Mouse (Mus musculus): Measurements from ENCODE around the gene Gria4. TPM values are rescaled to one million over a fixed set of nuclear protein-coding genes. Genes with fewer than 3 reads are reported as not detected.
A peak's percentile ranks its signal among the peaks of the same experiment; 100 is the strongest.
"Not testable (repeated sequence)": the region's sequence is repeated elsewhere in the genome, so short reads cannot be mapped to it uniquely, and the experiment has no call there.

Gene Gria4
- 2.4 and 2.7 TPM in 2 replicates for polyA plus RNA-seq (2016; fragmentation: Nextera tagmentation; extraction: Ambion mirVana)

- Histone ChIP-seq H3K4me1 (replicated peaks) (no peaks in the 10 kb centered on the region), H3K9ac (replicated peaks) (peak within 1 kb of the TSS; percentile 59), H3K4me2 (peak within 1 kb of the TSS; percentile 88), H3K27ac (no peak within 1 kb of the TSS), H3K4me3 (replicated peaks) (peak within 1 kb of the TSS; percentile 62), H3K9me3 (no peaks in the 10 kb centered on the region), H3K27me3 (peaks cover 9% of the 10 kb centered on the region), H3K36me3 (no peaks in the 10 kb centered on the region)
- ATAC-seq (ENCODE audit: insufficient number of reproducible peaks, insufficient read depth, low FRiP score, low TSS enrichment, low read depth) = peak; percentile 98
- WGBS = under 1% methylated on average over 46 of the region's 46 CpGs
Measured at GRCm38 (mm10) chr9:4795544-4796288, at the start of gene Gria4. Gene Gria4 (minus strand): TSS chr9:4796234.

GRCm38 (mm10) chr9:4810941-4811340, 14.9 kb upstream of the Gria4 start:
- H3K27ac ChIP-seq; H3K27me3 ChIP-seq; H3K9me3 ChIP-seq; H3K4me2 ChIP-seq; H3K4me3 ChIP-seq (replicated peaks); ATAC-seq (ENCODE audit: insufficient number of reproducible peaks, insufficient read depth, low FRiP score, low TSS enrichment, low read depth); H3K9ac ChIP-seq (replicated peaks); H3K36me3 ChIP-seq; H3K4me1 ChIP-seq (replicated peaks): not testable (repeated sequence)
- 85% methylated on average over 2 of the region's 2 CpGs for WGBS

- 78% methylated on average over 7 of the region's 7 CpGs for WGBS
- H3K27me3 ChIP-seq = no peaks in the 10 kb centered on the region
Measured at GRCm38 (mm10) chr9:4803151-4803755, 7.2 kb upstream of the Gria4 start.

GRCm38 (mm10) chr9:4797396-4797795, 1.4 kb upstream of the Gria4 start:
- H3K4me2 ChIP-seq = no peak overlapping the region
- H3K4me3 ChIP-seq (replicated peaks) = no peak overlapping the region
- no peaks in the 10 kb centered on the region for H3K9me3 ChIP-seq
- ATAC-seq (ENCODE audit: insufficient number of reproducible peaks, insufficient read depth, low FRiP score, low TSS enrichment, low read depth) = no peak
- H3K9ac ChIP-seq (replicated peaks) = no peak overlapping the region
- H3K36me3 ChIP-seq = no peaks in the 10 kb centered on the region
- H3K27ac ChIP-seq = no peak overlapping the region
- peaks cover 9% of the 10 kb centered on the region for H3K27me3 ChIP-seq
- H3K4me1 ChIP-seq (replicated peaks) = no peaks in the 10 kb centered on the region
- WGBS = 91% methylated on average over 2 of the region's 2 CpGs

More at GRCm38 (mm10) chr9:4803151-4803755, 7.2 kb upstream of the Gria4 start:
- Histone ChIP-seq H3K4me3 (replicated peaks) (no peak overlapping the region), H3K9ac (replicated peaks) (no peak overlapping the region), H3K27ac (no peak overlapping the region), H3K4me1 (replicated peaks) (no peaks in the 10 kb centered on the region), H3K4me2 (no peak overlapping the region), H3K9me3 (no peaks in the 10 kb centered on the region), H3K36me3 (no peaks in the 10 kb centered on the region)
- ATAC-seq (ENCODE audit: insufficient number of reproducible peaks, insufficient read depth, low FRiP score, low TSS enrichment, low read depth) = no peak

- Histone ChIP-seq H3K27me3 (peaks cover 9% of the 10 kb centered on the region), H3K27ac (no peak overlapping the region), H3K4me1 (replicated peaks) (no peaks in the 10 kb centered on the region), H3K9me3 (no peaks in the 10 kb centered on the region), H3K36me3 (no peaks in the 10 kb centered on the region), H3K4me2 (peak overlapping the region; percentile 88), H3K9ac (replicated peaks) (peak overlapping the region; percentile 59), H3K4me3 (replicated peaks) (peak overlapping the region; percentile 62)
- peak; percentile 61 for ATAC-seq (ENCODE audit: insufficient number of reproducible peaks, insufficient read depth, low FRiP score, low TSS enrichment, low read depth)
- 0% methylated on average over 4 of the region's 4 CpGs for WGBS
Measured at GRCm38 (mm10) chr9:4796289-4796645, 233 bp upstream of the Gria4 start.

GRCm38 (mm10) chr9:4795075-4795474, 959 bp downstream of the Gria4 start:
- H3K4me2 ChIP-seq = peak overlapping the region; percentile 88
- WGBS = 1% methylated on average over 5 of the region's 6 CpGs
- ATAC-seq (ENCODE audit: insufficient number of reproducible peaks, insufficient read depth, low FRiP score, low TSS enrichment, low read depth) = no peak
- H3K9ac ChIP-seq (replicated peaks) = peak overlapping the region; percentile 59; the same call in 1 of the 2 replicates
- H3K4me3 ChIP-seq (replicated peaks) = peak overlapping the region; percentile 62
- H3K4me1 ChIP-seq (replicated peaks) = no peaks in the 10 kb centered on the region
- H3K36me3 ChIP-seq = no peaks in the 10 kb centered on the region
- H3K27ac ChIP-seq = no peak overlapping the region
- peaks cover 9% of the 10 kb centered on the region for H3K27me3 ChIP-seq
- no peaks in the 10 kb centered on the region for H3K9me3 ChIP-seq

- no peak overlapping the region for H3K4me3 ChIP-seq (replicated peaks)
- no peak for ATAC-seq (ENCODE audit: insufficient number of reproducible peaks, insufficient read depth, low FRiP score, low TSS enrichment, low read depth)
- H3K4me1 ChIP-seq (replicated peaks) = no peaks in the 10 kb centered on the region
- WGBS = 35% methylated on average over 10 of the region's 10 CpGs
- H3K27ac ChIP-seq = no peak overlapping the region
- H3K27me3 ChIP-seq = peaks cover 9% of the 10 kb centered on the region
- H3K36me3 ChIP-seq = no peaks in the 10 kb centered on the region
- H3K4me2 ChIP-seq = peak overlapping the region; percentile 88
- H3K9me3 ChIP-seq = no peaks in the 10 kb centered on the region
- no peak overlapping the region for H3K9ac ChIP-seq (replicated peaks)
Measured at GRCm38 (mm10) chr9:4794411-4794810, 1.6 kb downstream of the Gria4 start.

- H3K4me2 ChIP-seq; H3K4me1 ChIP-seq (replicated peaks); H3K27ac ChIP-seq; ATAC-seq (ENCODE audit: insufficient number of reproducible peaks, insufficient read depth, low FRiP score, low TSS enrichment, low read depth); H3K27me3 ChIP-seq; H3K4me3 ChIP-seq (replicated peaks); H3K9me3 ChIP-seq; H3K9ac ChIP-seq (replicated peaks); H3K36me3 ChIP-seq: not testable (repeated sequence)
Measured at GRCm38 (mm10) chr9:4749407-4749806, 46.6 kb downstream of the Gria4 start.

- Histone ChIP-seq H3K27me3 (no peaks in the 10 kb centered on the region), H3K9me3 (no peaks in the 10 kb centered on the region), H3K4me1 (replicated peaks) (no peaks in the 10 kb centered on the region), H3K36me3 (no peaks in the 10 kb centered on the region), H3K9ac (replicated peaks) (no peak overlapping the region), H3K4me2 (no peak overlapping the region), H3K4me3 (replicated peaks) (no peak overlapping the region), H3K27ac (no peak overlapping the region)
- 87% methylated on average over 2 of the region's 2 CpGs for WGBS
- no peak for ATAC-seq (ENCODE audit: insufficient number of reproducible peaks, insufficient read depth, low FRiP score, low TSS enrichment, low read depth)
Measured at GRCm38 (mm10) chr9:4714086-4714485, 81.9 kb downstream of the Gria4 start.

GRCm38 (mm10) chr9:4712367-4712766, 83.7 kb downstream of the Gria4 start:
- Histone ChIP-seq H3K9me3 (no peaks in the 10 kb centered on the region), H3K4me2 (no peak overlapping the region), H3K27me3 (no peaks in the 10 kb centered on the region), H3K36me3 (no peaks in the 10 kb centered on the region), H3K9ac (replicated peaks) (no peak overlapping the region), H3K27ac (no peak overlapping the region), H3K4me3 (replicated peaks) (no peak overlapping the region), H3K4me1 (replicated peaks) (no peaks in the 10 kb centered on the region)
- ATAC-seq (ENCODE audit: insufficient number of reproducible peaks, insufficient read depth, low FRiP score, low TSS enrichment, low read depth) = no peak

- Histone ChIP-seq H3K9ac (replicated peaks) (no peak overlapping the region), H3K9me3 (no peaks in the 10 kb centered on the region), H3K4me3 (replicated peaks) (no peak overlapping the region), H3K27ac (no peak overlapping the region), H3K4me2 (no peak overlapping the region), H3K4me1 (replicated peaks) (no peaks in the 10 kb centered on the region), H3K27me3 (no peaks in the 10 kb centered on the region), H3K36me3 (no peaks in the 10 kb centered on the region)
- no peak for ATAC-seq (ENCODE audit: insufficient number of reproducible peaks, insufficient read depth, low FRiP score, low TSS enrichment, low read depth)
- 76% methylated on average over 1 of the region's 1 CpGs for WGBS
Measured at GRCm38 (mm10) chr9:4687149-4687548, 108.9 kb downstream of the Gria4 start.

- Histone ChIP-seq H3K36me3 (no peaks in the 10 kb centered on the region), H3K27me3 (no peaks in the 10 kb centered on the region), H3K4me2 (no peak overlapping the region), H3K9ac (replicated peaks) (no peak overlapping the region), H3K27ac (no peak overlapping the region), H3K4me3 (replicated peaks) (no peak overlapping the region), H3K4me1 (replicated peaks) (no peaks in the 10 kb centered on the region), H3K9me3 (no peaks in the 10 kb centered on the region)
- ATAC-seq (ENCODE audit: insufficient number of reproducible peaks, insufficient read depth, low FRiP score, low TSS enrichment, low read depth) = no peak
- WGBS = 94% methylated on average over 2 of the region's 2 CpGs
Measured at GRCm38 (mm10) chr9:4680244-4680643, 115.8 kb downstream of the Gria4 start.
